Mouse (Mus musculus) thymus, postnatal 0 days (tissue): Measurements from ENCODE around the gene Wsb2. TPM values are rescaled to one million over a fixed set of nuclear protein-coding genes. Genes with fewer than 3 reads are reported as not detected.
"Not testable (repeated sequence)": the region's sequence is repeated elsewhere in the genome, so short reads cannot be mapped to it uniquely, and the experiment has no call there.

ENCODE experiments used
- DNase-seq: peaks from one replicate; pipeline ENCODE4 v3.0.0-alpha.2; 2015; ENCODE audit warnings: low spot score
- polyA plus RNA-seq: library from polyadenylated mRNA; unstranded; fragments of >200 nt; fragmentation: Nextera tagmentation; extraction: Ambion mirVana; gene quantifications from 2 replicates; pipeline ENCODE4 v1.2.1, GENCODE M21; 2015

The Wsb2 gene
- 51.3 and 59.8 TPM in 2 replicates for polyA plus RNA-seq

DNA sequence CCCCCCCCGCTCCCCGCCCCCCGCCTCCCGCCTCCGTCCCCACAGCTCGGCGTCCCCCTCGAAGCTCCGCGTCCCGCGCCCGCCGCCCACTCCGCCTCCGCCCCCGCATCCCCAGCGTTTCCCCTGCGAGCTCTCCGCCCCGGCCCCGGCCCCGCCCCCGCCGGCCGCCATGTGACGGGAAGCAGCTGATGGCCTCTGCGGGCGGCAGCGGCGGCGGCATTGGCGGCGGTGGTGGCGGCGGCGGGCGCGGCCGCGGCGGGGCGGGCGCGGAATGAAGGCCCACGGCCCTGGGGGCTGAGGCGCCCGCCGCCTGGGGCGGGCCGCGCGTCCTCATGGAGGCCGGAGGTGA is at the start of gene Wsb2:
Wsb2 (plus strand) TSS at position 176 of the 349 bp plus-strand sequence.
- peak; percentile 75 for DNase-seq

GRCm38 (mm10) chr5:117307699-117308098 is 49.4 kb upstream of the Wsb2 start:
- DNase-seq, result peak; percentile 71

DNA sequence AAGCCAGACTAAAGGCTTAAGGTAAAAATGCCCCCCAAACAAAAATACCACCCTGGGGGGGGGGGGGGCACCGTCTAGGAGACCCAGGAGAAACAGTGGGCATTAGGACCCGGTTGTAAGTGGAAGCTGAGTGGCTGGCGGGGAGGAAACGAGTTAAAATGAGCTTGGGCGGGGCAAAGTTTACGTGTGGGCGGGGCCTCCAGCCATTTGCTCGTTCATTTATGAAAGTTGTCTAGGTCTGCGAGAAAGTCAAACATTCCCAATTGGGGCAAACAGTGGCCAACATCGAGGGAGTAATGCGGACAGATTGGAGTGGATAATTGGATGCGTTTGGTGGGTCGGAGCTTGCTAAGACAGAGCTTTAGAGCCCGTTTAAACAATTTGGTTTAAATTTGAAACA is 43.7 kb upstream of the Wsb2 start:
- peak; percentile 26 for DNase-seq

DNA sequence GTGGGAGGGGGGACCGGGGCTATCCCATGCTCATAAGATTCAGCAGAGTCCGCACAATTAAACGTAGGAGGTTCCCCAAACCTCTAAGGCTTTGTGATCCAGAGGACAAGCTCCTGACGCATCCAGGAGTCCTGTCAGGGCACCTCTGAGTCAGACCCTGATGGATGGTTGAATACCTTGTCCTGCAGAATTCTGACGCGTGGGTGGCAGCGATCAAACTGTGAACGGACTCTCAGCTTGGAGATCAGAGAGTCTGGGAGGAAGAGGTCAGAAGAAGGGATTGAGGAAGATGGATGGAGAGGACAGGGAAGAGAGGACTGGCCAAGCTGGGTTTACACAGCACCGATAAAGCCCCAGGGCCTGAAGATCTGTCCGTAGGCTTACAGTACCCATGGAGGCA is 43.2 kb upstream of the Wsb2 start:
- DNase-seq, result no peak

DNA sequence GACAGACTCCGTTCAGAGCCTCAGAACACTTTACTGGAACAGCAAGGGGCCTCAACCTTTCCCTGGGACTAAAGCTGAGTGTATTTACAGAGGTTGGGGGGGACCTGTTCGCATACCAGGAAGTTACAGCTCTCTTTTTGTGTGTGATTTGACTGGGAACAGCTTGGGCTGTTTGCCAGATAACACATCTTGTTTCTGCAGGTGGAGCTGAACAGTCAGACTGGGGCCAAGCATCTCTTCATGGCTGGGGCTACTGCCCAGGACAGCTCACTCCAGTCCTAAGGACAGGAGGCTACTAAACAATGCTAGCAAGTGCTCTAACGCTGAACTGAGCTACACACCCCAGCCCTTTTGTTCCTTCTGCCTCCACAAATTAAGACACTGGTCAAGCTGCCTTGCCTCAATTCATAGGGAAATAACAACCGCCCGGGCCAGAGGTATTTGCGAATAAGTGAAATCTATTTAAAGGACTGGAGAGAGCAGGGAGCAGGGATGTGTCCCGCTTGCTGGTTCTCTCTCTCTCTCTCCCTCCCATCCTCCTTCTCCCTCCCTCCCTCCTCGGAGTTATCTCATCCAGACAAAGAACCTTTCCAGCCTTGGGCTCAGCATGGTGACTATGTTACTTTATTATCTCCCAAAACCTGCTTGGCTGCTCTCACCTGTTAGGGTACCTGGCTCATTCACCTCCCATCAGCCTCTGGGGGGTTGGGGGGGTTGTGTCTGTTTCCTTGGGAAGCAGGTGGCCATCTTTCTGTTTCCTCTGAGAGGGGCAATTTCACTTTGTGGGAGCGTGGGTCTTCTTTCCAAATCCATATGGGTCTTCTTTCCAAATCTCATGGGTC is 42.3 kb upstream of the Wsb2 start:
- DNase-seq, result no peak

GRCm38 (mm10) chr5:117318741-117319629 is 38.1 kb upstream of the Wsb2 start, which contains the start of gene Vsig10:
Gene Vsig10 (plus strand): TSS chr5:117319083.
- DNase-seq, result no peak

DNA sequence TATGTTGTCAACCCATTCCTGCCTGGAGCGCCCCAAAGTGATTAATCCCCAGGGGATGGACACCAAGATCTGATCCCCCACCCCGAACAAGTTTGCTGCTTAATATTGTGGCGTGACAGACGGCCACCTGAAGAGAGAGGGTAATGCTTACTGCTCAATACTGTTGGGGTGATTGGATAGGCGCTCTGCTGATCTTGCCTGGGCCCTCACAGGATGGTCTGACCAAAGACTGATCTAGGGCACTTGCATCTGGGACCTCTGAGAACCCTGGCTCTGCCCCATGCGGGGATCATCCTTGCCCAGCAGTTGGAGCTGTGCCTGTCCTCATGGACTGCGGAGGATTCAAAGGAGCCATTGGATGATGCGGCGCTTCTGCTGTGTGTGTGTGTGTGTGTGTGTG is 33.4 kb upstream of the Wsb2 start:
- no peak for DNase-seq

GRCm38 (mm10) chr5:117326408-117326807 is 30.7 kb upstream of the Wsb2 start:
- DNase-seq, result no peak

DNA sequence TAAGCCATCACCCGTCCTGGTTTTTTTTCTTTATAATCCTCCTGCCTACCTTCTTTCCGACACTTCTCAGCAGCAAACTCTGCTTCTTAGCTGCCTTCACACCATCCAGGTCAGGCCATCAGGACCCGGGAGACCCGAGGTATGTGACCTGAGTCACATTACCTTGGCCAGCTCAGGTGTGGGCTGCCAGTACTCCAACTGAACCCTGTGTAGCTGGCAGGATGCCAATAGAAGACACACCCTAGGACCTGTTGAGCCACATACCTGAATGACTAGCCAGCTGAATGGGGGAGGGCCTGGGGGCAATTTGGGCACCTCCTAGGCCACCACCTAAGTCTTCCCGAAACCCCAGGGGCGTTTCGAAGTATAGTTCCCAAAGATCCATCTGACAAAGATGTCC is 26.6 kb upstream of the Wsb2 start:
- DNase-seq, result no peak

DNA sequence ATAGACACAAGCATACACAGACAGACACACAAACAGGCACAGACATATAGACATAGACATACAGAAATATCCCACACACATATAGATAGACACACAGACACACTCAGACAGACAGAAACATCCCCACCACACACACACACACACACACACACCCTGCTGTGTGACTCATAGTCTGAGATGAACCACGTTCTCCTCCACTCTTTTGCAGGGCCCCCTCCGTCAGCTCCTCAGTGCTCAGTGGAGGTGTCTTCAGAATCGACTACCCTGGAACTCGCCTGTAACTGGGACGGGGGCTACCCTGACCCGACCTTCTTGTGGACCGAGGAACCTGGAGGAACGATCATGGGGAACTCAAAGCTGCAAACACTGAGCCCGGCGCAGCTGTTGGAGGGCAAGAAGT is 19.1 kb upstream of the Wsb2 start:
- DNase-seq, result no peak

GRCm38 (mm10) chr5:117338503-117338902 is 18.6 kb upstream of the Wsb2 start:
- no peak for DNase-seq

- DNase-seq, result no peak
Measured at GRCm38 (mm10) chr5:117340081-117340480, 17.0 kb upstream of the Wsb2 start.

- DNase-seq, result no peak
Measured at GRCm38 (mm10) chr5:117341896-117342295, 15.2 kb upstream of the Wsb2 start.

DNA sequence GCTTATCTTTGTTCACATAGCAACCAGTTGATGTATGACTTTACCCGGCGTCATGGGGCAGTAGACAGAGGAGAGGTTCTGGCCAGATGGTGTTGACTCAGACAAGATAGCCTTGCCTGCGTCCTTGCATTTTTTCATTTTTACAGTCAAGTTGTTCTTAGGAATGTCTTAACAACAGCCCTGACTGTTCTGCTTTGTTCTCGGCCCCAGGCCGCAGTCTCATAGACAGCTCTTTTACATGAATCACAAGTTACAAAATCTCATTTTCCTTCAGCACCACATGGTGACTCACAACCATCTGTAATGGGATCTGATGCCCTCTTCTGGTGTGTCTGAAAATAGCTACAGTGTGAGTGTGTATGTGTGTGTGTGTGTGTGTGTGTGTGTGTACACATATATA is 12.6 kb upstream of the Wsb2 start:
- DNase-seq, result not testable (repeated sequence)

DNA sequence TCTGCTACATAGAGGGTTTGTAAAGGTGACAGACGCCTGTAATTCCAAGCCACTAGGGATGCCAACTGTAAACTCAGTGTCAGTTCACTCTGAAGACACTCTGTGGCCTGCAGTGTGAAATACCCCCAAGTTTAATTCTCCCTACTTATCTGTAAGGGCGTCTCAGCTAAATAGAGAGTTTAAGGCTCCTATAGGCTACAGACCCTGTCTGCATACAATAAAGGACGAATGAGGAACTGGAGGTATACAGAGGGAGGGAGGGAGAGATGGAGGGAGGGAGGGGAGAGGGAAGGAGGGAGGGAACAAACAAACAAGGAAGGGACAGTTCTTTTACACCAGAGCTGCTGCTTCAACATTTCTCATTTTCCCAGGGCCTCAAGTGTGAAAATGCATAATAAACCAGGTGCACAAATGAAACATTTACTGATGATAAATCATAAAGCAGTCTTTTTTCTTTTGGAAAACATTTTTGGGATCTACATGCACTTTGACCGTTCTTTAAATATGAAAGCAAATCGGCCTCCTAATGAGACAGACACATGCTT is 11.6 kb upstream of the Wsb2 start:
- no peak for DNase-seq

GRCm38 (mm10) chr5:117346281-117346680 is 10.8 kb upstream of the Wsb2 start:
- no peak for DNase-seq

DNA sequence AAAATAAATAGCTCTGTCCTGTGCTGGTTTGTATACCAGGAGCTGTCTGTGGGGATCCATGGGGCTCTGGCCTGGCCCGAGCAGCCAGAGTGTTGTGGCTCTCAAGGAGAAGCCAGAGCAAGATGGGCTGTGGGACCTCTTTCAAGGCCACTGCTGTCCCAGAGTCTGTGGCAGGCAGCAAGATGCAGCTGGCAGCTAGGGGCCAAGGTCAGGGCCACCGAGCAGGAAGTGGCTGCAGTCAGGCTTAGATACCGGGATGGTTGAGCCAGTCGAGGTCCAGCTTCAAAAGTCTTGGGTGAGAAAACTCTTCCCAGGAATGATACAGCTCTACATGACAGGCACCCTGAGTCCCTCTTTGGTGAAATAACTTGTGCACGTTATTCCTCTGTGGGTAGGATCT is 10.1 kb upstream of the Wsb2 start:
- no peak for DNase-seq

- no peak for DNase-seq
Measured at GRCm38 (mm10) chr5:117347838-117348237, 9.3 kb upstream of the Wsb2 start.

DNA sequence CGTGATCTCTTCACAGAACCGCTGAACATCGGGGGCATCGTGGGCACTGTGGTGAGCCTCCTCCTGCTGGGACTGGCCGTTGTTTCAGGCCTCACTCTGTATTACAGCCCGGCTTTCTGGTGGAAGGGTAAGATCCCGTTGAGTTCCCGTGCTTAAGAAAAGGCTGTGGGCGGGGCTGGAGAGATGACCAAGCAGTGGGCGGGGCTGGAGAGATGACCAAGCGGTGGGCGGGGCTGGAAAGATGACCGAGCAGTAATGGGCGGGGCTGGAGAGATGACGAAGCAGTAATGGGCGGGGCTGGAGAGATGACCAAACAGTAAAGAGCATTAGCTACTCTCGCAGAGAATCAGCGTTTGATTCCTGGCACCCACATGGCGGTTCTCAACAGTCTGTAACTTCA is 8.8 kb upstream of the Wsb2 start:
- DNase-seq, result no peak

DNA sequence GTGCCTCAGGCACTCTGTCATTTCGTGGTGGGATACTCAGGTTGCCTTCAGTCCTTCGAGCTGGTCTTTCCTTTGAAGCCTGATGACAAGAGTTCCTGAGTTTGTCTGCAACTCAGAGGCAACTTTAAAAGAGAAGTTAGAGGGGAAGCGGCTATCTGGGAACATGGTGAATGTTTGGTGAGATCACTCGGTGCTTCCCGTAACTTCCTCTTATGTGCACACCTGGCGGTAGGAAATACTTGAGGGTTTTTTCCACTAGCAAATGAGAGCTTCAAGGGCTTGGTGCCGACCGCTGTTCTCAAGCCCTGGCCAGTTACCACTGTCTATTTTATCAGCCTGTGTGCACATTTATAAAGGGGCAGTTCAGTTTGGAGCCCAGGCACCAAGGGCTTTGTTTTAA is 3.0 kb upstream of the Wsb2 start:
- no peak for DNase-seq

GRCm38 (mm10) chr5:117355648-117356303 is 1.3 kb upstream of the Wsb2 start:
- DNase-seq, result no peak
